Mouse (Mus musculus): ENCODE measurements at regions not wholly inside any gene's neighbourhood (a gene's known extent, or its start where the extent isn't known, plus 50 kb on each side); places are given as distances from the start of the nearest gene placed in this dataset.
A peak's percentile ranks its signal among the peaks of the same experiment; 100 is the strongest.

- no peak for DNase-seq (ENCODE audit: low spot score in 2 of 2)
Measured at GRCm38 (mm10) chr9:68072624-68073023, 232.4 kb downstream of the Vps13c start.

- no peak for DNase-seq (ENCODE audit: low spot score in 2 of 2)
Measured at GRCm38 (mm10) chr9:68077329-68077728, 237.1 kb downstream of the Vps13c start.

GRCm38 (mm10) chr9:68083341-68083740, 243.1 kb downstream of the Vps13c start:
- no peak for DNase-seq (ENCODE audit: low spot score in 2 of 2)

- DNase-seq (ENCODE audit: low spot score in 2 of 2) = no peak
Measured at GRCm38 (mm10) chr9:68084966-68085365, 244.8 kb downstream of the Vps13c start.

- peak in 1 of 2 experiments; percentile 10 for DNase-seq (ENCODE audit: low spot score in 2 of 2)
Measured at GRCm38 (mm10) chr9:68094561-68094960, 254.4 kb downstream of the Vps13c start.

- no peak for DNase-seq (ENCODE audit: low spot score in 2 of 2)
Measured at GRCm38 (mm10) chr9:68109841-68110240, 269.6 kb downstream of the Vps13c start.

GRCm38 (mm10) chr9:68115151-68115690, 275.0 kb downstream of the Vps13c start:
- no peak for DNase-seq (ENCODE audit: low spot score in 2 of 2)

GRCm38 (mm10) chr9:68116221-68116741, 276.1 kb downstream of the Vps13c start:
- no peak for DNase-seq (ENCODE audit: low spot score in 2 of 2)

- DNase-seq (ENCODE audit: low spot score in 2 of 2) = no peak
Measured at GRCm38 (mm10) chr9:68118266-68118665, 278.1 kb downstream of the Vps13c start.

- no peak for DNase-seq (ENCODE audit: low spot score in 2 of 2)
Measured at GRCm38 (mm10) chr9:68122266-68122665, 282.1 kb downstream of the Vps13c start.

GRCm38 (mm10) chr9:68131263-68131662, 291.1 kb downstream of the Vps13c start:
- peak; percentile 22 to 37 for DNase-seq (ENCODE audit: low spot score in 2 of 2)

- no peak for DNase-seq (ENCODE audit: low spot score in 2 of 2)
Measured at GRCm38 (mm10) chr9:68135446-68136050, 295.4 kb downstream of the Vps13c start.

- DNase-seq (ENCODE audit: low spot score in 2 of 2) = peak in 1 of 2 experiments; percentile 11
Measured at GRCm38 (mm10) chr9:68162813-68163570, 322.8 kb downstream of the Vps13c start.

GRCm38 (mm10) chr9:68166556-68166955, 326.4 kb downstream of the Vps13c start:
- DNase-seq (ENCODE audit: low spot score in 2 of 2) = no peak

GRCm38 (mm10) chr9:68188921-68189320, 348.7 kb downstream of the Vps13c start:
- no peak for DNase-seq (ENCODE audit: low spot score in 2 of 2)

GRCm38 (mm10) chr9:68199831-68200230, 359.6 kb downstream of the Vps13c start:
- no peak for DNase-seq (ENCODE audit: low spot score in 2 of 2)

GRCm38 (mm10) chr9:68201031-68201430, 360.8 kb downstream of the Vps13c start:
- no peak for DNase-seq (ENCODE audit: low spot score in 2 of 2)

GRCm38 (mm10) chr9:68225694-68226093, 385.5 kb downstream of the Vps13c start:
- DNase-seq (ENCODE audit: low spot score in 2 of 2) = no peak

- DNase-seq (ENCODE audit: low spot score in 2 of 2) = no peak
Measured at GRCm38 (mm10) chr9:68231131-68231530, 390.9 kb downstream of the Vps13c start.

GRCm38 (mm10) chr9:68234979-68235649, 394.9 kb downstream of the Vps13c start:
- no peak for DNase-seq (ENCODE audit: low spot score in 2 of 2)

- no peak for DNase-seq (ENCODE audit: low spot score in 2 of 2)
Measured at GRCm38 (mm10) chr9:68239121-68239520, 398.9 kb downstream of the Vps13c start.

GRCm38 (mm10) chr9:68239551-68239950, 399.4 kb downstream of the Vps13c start:
- DNase-seq (ENCODE audit: low spot score in 2 of 2) = peak; percentile 9 to 34

All from layer of hippocampus, adult 8-10 months (tissue).